Mouse (Mus musculus) erythroblast, embryonic 14.5 days (primary cell): Measurements from ENCODE around the gene Abca13.

Source experiments
- GATA1 ChIP-seq: IDR thresholded peaks from 2 replicates; pipeline ENCODE4 v1.6.1; 2012; ENCODE audit warnings: low read length, inconsistent platforms, mixed read lengths
- TAL1 ChIP-seq: IDR thresholded peaks from 3 replicates; pipeline ENCODE4 v1.6.1; 2012; ENCODE audit warnings: low read length, inconsistent platforms, mixed read lengths

- TF ChIP-seq TAL1, result no peak
- TF ChIP-seq GATA1, result no peak
Measured at GRCm38 (mm10) chr11:9727810-9728490, 536.2 kb downstream of the Abca13 start.
